Mouse (Mus musculus) hindbrain, embryonic 11.5 days (tissue): ENCODE data around the gene Chp2. TPM values are rescaled to one million over a fixed set of nuclear protein-coding genes. Genes with fewer than 3 reads are reported as not detected.

Experiments
- ATAC-seq: fragments of 200-750 bp; cut with Nextera tagmentation; 2 replicates; pipeline ENCODE4 v1.8.0; 2017; ENCODE audit warnings: mild to moderate bottlenecking, moderate TSS enrichment, moderate library complexity; ENCODE audit not compliant: low FRiP score
- DNase-seq: peaks from one replicate; pipeline ENCODE4 v3.0.0-alpha.2; 2015; ENCODE audit warnings: low spot score
- H3K27ac ChIP-seq: fragments of 300-500 bp; sonication (generic); 2 replicates; pipeline ENCODE4 v1.5.1; 2014; ENCODE audit warnings: mild to moderate bottlenecking, low read depth, low read length
- H3K27me3 ChIP-seq: fragments of 300-500 bp; sonication (generic); 2 replicates; pipeline ENCODE4 v1.6.1; 2014; ENCODE audit warnings: mild to moderate bottlenecking, low read length, moderate library complexity, mixed read lengths; ENCODE audit not compliant: control insufficient read depth, insufficient read depth
- H3K36me3 ChIP-seq: fragments of 300-500 bp; sonication (generic); 2 replicates; pipeline ENCODE4 v1.6.1; 2014; ENCODE audit warnings: mild to moderate bottlenecking, low read length, moderate library complexity, mixed read lengths; ENCODE audit not compliant: control insufficient read depth, insufficient read depth
- H3K4me1 ChIP-seq: fragments of 300-500 bp; sonication (generic); replicated peaks from 2 replicates; pipeline ENCODE4 v1.6.1; 2014; ENCODE audit warnings: low read length, mixed read lengths; ENCODE audit not compliant: control insufficient read depth, insufficient read depth
- H3K4me2 ChIP-seq: fragments of 300-500 bp; sonication (generic); replicated peaks from 2 replicates; pipeline ENCODE4 v1.6.1; 2014; ENCODE audit warnings: mild to moderate bottlenecking, low read depth, low read length
- H3K4me3 ChIP-seq: fragments of 300-500 bp; sonication (generic); 2 replicates; pipeline ENCODE4 v1.5.1; 2014; ENCODE audit warnings: low read depth, low read length
- H3K9ac ChIP-seq: fragments of 300-500 bp; sonication (generic); 2 replicates; pipeline ENCODE4 v1.6.1; 2014; ENCODE audit warnings: low read depth, low read length
- H3K9me3 ChIP-seq: fragments of 300-500 bp; sonication (generic); 2 replicates; pipeline ENCODE4 v1.6.1; 2016; ENCODE audit warnings: low read length; ENCODE audit not compliant: control insufficient read depth
- WGBS: fragments of 180-500 bp; shearing (Covaris S2); extraction: QIAGEN DNeasy Blood & Tissue Kit; methylation state at CpG from one replicate; pipeline ENCODE4 v1.1.7; 2014; 5-methylcytosine and 5-hydroxymethylcytosine counted together
- polyA plus RNA-seq: library from polyadenylated mRNA; unstranded; fragments of >200 nt; fragmentation: Nextera tagmentation; extraction: Ambion mirVana; gene quantifications from 2 replicates; pipeline ENCODE4 v1.2.1, GENCODE M21; 2014

Chp2 gene
- polyA plus RNA-seq, 1 experiment from 2014 or later: 0.11 TPM

DNA sequence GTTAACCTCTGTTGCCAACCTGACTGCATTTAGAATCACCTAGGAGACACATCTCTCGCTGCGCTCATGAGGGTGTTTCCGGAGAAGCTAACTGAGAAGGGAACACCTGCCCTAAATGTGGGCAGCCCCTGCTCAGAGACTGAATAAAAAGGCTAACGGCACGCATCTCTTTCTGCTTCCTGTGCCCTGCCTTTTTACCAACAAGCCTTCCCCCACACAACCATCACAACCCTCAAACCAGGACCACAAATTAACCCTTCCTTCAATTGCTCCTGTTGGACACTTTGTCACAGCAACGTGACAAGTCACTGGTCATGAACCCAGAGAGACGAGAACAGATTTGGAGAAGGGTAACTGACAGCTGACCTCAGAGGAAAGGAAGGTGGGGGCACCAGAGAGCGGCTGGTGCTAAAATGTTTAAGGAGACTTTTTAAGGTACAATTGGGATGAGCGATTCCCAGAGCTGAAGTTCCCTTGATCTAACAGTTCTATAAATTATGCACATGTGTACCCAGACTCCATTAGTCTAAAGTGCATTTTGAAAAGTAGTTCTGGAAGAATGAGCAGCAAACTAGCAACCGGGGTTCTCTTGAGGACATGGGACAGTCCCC lies 28.1 kb downstream of the Chp2 start:
- H3K9me3 ChIP-seq: no peaks in the 10 kb centered on the region
- H3K4me2 ChIP-seq: no peak overlapping the region
- no peaks in the 10 kb centered on the region for H3K4me1 ChIP-seq
- no peaks in the 10 kb centered on the region for H3K27me3 ChIP-seq
- no peak overlapping the region for H3K4me3 ChIP-seq
- H3K36me3 ChIP-seq: no peaks in the 10 kb centered on the region
- no peak overlapping the region for H3K27ac ChIP-seq
- WGBS: 84% methylated on average over 10 of the region's 10 CpGs
- ATAC-seq (no peak), DNase-seq (no peak)
- H3K9ac ChIP-seq: no peak overlapping the region

GRCm38 (mm10) chr7:122249321-122249821 lies 30.1 kb downstream of the Chp2 start:
- Histone ChIP-seq H3K9me3 (no peaks in the 10 kb centered on the region), H3K27ac (no peak overlapping the region), H3K27me3 (no peaks in the 10 kb centered on the region), H3K9ac (no peak overlapping the region), H3K4me3 (no peak overlapping the region), H3K36me3 (no peaks in the 10 kb centered on the region), H3K4me2 (no peak overlapping the region), H3K4me1 (no peaks in the 10 kb centered on the region)
- 86% methylated on average over 9 of the region's 9 CpGs for WGBS
- ATAC-seq (no peak), DNase-seq (no peak)

DNA sequence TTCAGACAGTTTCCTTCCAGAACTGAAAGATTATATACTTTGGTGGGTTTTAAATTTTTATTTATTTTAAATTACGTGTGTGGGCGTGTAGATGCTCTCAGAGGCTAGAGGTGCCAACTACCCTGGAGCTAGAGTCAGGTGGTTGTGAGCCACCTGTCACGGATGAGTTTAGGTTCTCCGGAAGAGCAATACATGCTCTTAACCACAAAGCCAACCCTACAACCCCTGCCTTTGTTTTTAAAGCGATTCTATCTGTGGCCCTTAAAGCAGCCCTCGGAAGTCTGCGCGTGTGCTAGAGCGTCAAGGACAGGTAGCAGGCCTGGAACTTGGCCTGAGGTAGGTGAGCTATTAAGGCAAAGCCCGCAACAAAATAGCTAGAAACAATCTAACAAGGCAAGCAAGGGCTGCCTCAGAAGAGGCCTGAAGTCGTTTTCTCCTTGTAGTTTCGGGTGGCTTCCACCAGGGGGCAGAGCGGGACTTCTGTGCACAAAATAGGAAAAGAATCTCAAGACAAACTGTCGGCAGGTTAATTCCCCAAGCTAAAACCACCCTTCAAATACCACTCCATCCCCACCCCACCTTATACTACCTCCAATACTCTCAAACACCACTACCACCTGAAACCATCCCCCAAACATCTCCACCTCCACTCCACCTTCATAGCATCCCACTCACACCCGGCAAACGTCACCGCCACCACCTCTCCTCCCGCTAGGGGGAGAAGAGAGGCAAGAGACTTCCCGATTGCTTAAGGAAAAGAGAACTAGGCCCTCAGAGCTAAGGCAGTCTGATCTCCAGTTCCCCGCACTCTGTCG lies 32.1 kb downstream of the Chp2 start:
- Histone ChIP-seq H3K9ac (no peak overlapping the region), H3K4me2 (peak overlapping the region; percentile 19; the same call in 1 of the 2 replicates), H3K36me3 (no peaks in the 10 kb centered on the region), H3K27me3 (no peaks in the 10 kb centered on the region), H3K27ac (no peak overlapping the region), H3K9me3 (no peaks in the 10 kb centered on the region), H3K4me1 (no peaks in the 10 kb centered on the region), H3K4me3 (no peak overlapping the region)
- 31% methylated on average over 21 of the region's 21 CpGs for WGBS
- ATAC-seq (peak; percentile 57; the same call in 1 of the 2 replicates), DNase-seq (peak; percentile 86)

DNA sequence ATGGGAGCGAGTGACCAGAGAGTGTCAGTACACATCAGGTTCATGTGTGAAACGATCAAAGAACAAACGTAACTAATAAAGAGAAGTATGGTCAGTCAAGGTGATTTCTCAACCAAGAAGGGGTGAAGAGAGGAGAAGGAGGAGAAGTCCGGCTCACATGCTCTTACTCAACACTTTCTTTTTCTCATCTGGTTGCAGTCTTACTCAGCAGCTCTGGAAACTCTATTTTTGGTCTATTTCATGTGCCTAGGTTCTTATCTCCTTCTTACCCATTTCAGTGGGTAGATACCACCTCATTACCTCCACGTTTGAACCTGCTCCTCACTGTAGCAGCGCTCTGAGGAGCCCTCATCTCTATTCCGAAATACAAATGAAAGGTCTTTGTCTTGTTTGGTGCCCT lies 37.4 kb downstream of the Chp2 start:
- H3K4me2 ChIP-seq: no peak overlapping the region
- DNase-seq (no peak), ATAC-seq (no peak)
- H3K9ac ChIP-seq: no peak overlapping the region
- WGBS: 81% methylated on average over 7 of the region's 7 CpGs
- H3K27me3 ChIP-seq: no peaks in the 10 kb centered on the region
- H3K36me3 ChIP-seq: no peaks in the 10 kb centered on the region
- H3K4me1 ChIP-seq: no peaks in the 10 kb centered on the region
- H3K27ac ChIP-seq: no peak overlapping the region
- no peak overlapping the region for H3K4me3 ChIP-seq
- no peaks in the 10 kb centered on the region for H3K9me3 ChIP-seq

- Histone ChIP-seq H3K9me3 (no peaks in the 10 kb centered on the region), H3K4me2 (no peak overlapping the region), H3K27me3 (no peaks in the 10 kb centered on the region), H3K4me3 (no peak overlapping the region), H3K27ac (no peak overlapping the region), H3K4me1 (no peaks in the 10 kb centered on the region), H3K9ac (no peak overlapping the region), H3K36me3 (no peaks in the 10 kb centered on the region)
- DNase-seq: no peak
- ATAC-seq: no peak
- 87% methylated on average over 4 of the region's 4 CpGs for WGBS
Observed at GRCm38 (mm10) chr7:122258521-122258920, 39.2 kb downstream of the Chp2 start.

DNA sequence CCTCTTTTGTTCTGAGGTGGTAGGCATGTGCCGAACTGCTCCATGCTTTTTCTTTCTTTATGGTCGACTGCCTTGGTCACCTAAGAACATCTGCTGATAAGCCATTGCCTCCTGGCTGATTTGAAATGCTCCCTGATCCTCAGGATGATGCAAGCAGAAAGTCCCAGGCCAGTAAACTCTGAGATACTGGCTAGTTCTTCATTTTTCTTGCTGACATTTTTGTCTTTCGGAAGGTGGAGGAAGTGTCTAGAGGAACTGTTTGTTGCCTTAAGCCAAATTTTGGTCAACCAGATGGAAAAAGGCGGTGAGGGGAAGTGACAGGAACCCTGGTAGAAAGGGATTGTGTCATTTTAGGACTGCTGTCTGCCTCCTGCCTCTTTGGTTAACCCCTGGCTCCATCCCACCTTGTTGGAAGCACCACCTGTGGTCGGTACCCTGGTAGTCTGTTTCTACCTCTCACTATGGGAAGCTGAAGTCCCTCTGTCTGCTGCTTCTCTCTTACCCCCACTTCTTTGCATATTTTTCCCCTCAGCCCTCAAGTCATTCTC lies 40.8 kb downstream of the Chp2 start:
- ATAC-seq (no peak), DNase-seq (no peak)
- 84% methylated on average over 5 of the region's 5 CpGs for WGBS

GRCm38 (mm10) chr7:122268983-122269486 lies 49.7 kb downstream of the Chp2 start:
- Histone ChIP-seq H3K4me3 (no peak overlapping the region), H3K4me1 (no peaks in the 10 kb centered on the region), H3K27me3 (no peaks in the 10 kb centered on the region), H3K27ac (no peak overlapping the region), H3K4me2 (no peak overlapping the region), H3K9me3 (no peaks in the 10 kb centered on the region), H3K36me3 (no peaks in the 10 kb centered on the region), H3K9ac (no peak overlapping the region)
- ATAC-seq (no peak), DNase-seq (no peak)
- 85% methylated on average over 4 of the region's 4 CpGs for WGBS

More for the DNA sequence above, 40.8 kb downstream of the Chp2 start:
- Histone ChIP-seq H3K27ac (no peak overlapping the region), H3K9ac (no peak overlapping the region), H3K4me2 (no peak overlapping the region), H3K9me3 (no peaks in the 10 kb centered on the region), H3K36me3 (no peaks in the 10 kb centered on the region), H3K4me3 (no peak overlapping the region), H3K4me1 (no peaks in the 10 kb centered on the region), H3K27me3 (no peaks in the 10 kb centered on the region)

DNA sequence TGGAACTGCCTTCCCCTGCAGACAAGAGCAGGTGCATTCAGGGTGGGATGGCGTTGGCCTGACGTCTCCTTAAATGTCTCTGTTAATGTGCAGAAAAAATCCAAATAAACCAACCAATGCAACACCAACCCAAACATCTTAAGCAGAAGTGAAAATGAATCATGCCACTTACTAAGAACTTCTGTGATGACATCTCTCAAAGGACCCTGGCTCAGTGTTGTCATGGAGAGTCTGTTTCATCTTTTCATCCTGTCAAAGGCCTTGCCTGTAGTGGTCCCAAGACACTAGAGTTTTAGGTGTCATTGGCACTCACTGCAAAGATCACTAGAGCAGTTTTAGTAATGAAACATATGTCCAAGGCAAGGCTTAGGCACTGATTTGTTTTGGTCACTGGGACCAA lies 53.0 kb downstream of the Chp2 start:
- no peaks in the 10 kb centered on the region for H3K27me3 ChIP-seq
- no peaks in the 10 kb centered on the region for H3K36me3 ChIP-seq
- DNase-seq (no peak), ATAC-seq (no peak)
- H3K9me3 ChIP-seq: no peaks in the 10 kb centered on the region
- no peaks in the 10 kb centered on the region for H3K4me1 ChIP-seq
- 89% methylated on average over 2 of the region's 2 CpGs for WGBS
- no peak overlapping the region for H3K9ac ChIP-seq
- no peak overlapping the region for H3K4me3 ChIP-seq
- no peak overlapping the region for H3K27ac ChIP-seq
- no peak overlapping the region for H3K4me2 ChIP-seq
